Mouse (Mus musculus): Measurements from ENCODE around the gene Svbp. TPM values are rescaled to one million over a fixed set of nuclear protein-coding genes. Genes with fewer than 3 reads are reported as not detected.

The Svbp gene
- polyA plus RNA-seq, 1 experiment = 186 TPM

GRCm38 (mm10) chr4:119189864-119190263 lies 5.2 kb upstream of the Svbp start, which contains the start of gene Ermap:
Gene Ermap, minus strand, starts transcription at chr4:119190011.
- Histone ChIP-seq H3K36me3 (ENCODE audit: control insufficient read depth, insufficient read depth, low read length) (no peaks in the 10 kb centered on the region), H3K27ac (ENCODE audit: control insufficient read depth, insufficient read depth, low read depth, low read length) (no peak within 1 kb of the TSS), H3K4me1 (ENCODE audit: control insufficient read depth, insufficient read depth, low read length) (no peaks in the 10 kb centered on the region), H3K4me3 (ENCODE audit: control insufficient read depth, low read depth, low read length) (no peak within 1 kb of the TSS), H3K27me3 (ENCODE audit: control insufficient read depth, insufficient read depth, low read length) (no peaks in the 10 kb centered on the region)
- TF ChIP-seq CTCF (IDR thresholded peaks at IDR 0.05; ENCODE audit: control insufficient read depth, insufficient read depth, insufficient replicate concordance, low read depth, low read length) = no peak

GRCm38 (mm10) chr4:119190618-119191017 lies 4.5 kb upstream of the Svbp start:
- no peaks in the 10 kb centered on the region for H3K36me3 ChIP-seq (ENCODE audit: control insufficient read depth, insufficient read depth, low read length)
- no peaks in the 10 kb centered on the region for H3K27me3 ChIP-seq (ENCODE audit: control insufficient read depth, insufficient read depth, low read length)
- H3K4me1 ChIP-seq (ENCODE audit: control insufficient read depth, insufficient read depth, low read length) = peaks cover 2% of the 10 kb centered on the region; the same call in 1 of the 2 replicates
- no peak overlapping the region for H3K27ac ChIP-seq (ENCODE audit: control insufficient read depth, insufficient read depth, low read depth, low read length)
- TF ChIP-seq CTCF (IDR thresholded peaks at IDR 0.05; ENCODE audit: control insufficient read depth, insufficient read depth, insufficient replicate concordance, low read depth, low read length) (no peak), POLR2A (IDR thresholded peaks at IDR 0.05; ENCODE audit: control insufficient read depth, low read depth, low read length) (no peak)
- no peak overlapping the region for H3K4me3 ChIP-seq (ENCODE audit: control insufficient read depth, low read depth, low read length)

- Histone ChIP-seq H3K27ac (ENCODE audit: control insufficient read depth, insufficient read depth, low read depth, low read length) (no peak overlapping the region), H3K4me1 (ENCODE audit: control insufficient read depth, insufficient read depth, low read length) (peaks cover 6% of the 10 kb centered on the region), H3K27me3 (ENCODE audit: control insufficient read depth, insufficient read depth, low read length) (no peaks in the 10 kb centered on the region), H3K4me3 (ENCODE audit: control insufficient read depth, low read depth, low read length) (no peak overlapping the region), H3K36me3 (ENCODE audit: control insufficient read depth, insufficient read depth, low read length) (no peaks in the 10 kb centered on the region)
- no peak for TF ChIP-seq POLR2A (IDR thresholded peaks at IDR 0.05; ENCODE audit: control insufficient read depth, low read depth, low read length)
- no peak for TF ChIP-seq CTCF (IDR thresholded peaks at IDR 0.05; ENCODE audit: control insufficient read depth, insufficient read depth, insufficient replicate concordance, low read depth, low read length)
Measured at GRCm38 (mm10) chr4:119191273-119191672, 3.8 kb upstream of the Svbp start.

- Histone ChIP-seq H3K4me3 (ENCODE audit: control insufficient read depth, low read depth, low read length) (no peak overlapping the region), H3K4me1 (ENCODE audit: control insufficient read depth, insufficient read depth, low read length) (peaks cover 6% of the 10 kb centered on the region), H3K27me3 (ENCODE audit: control insufficient read depth, insufficient read depth, low read length) (no peaks in the 10 kb centered on the region), H3K36me3 (ENCODE audit: control insufficient read depth, insufficient read depth, low read length) (no peaks in the 10 kb centered on the region), H3K27ac (ENCODE audit: control insufficient read depth, insufficient read depth, low read depth, low read length) (no peak overlapping the region)
- TF ChIP-seq CTCF (IDR thresholded peaks at IDR 0.05; ENCODE audit: control insufficient read depth, insufficient read depth, insufficient replicate concordance, low read depth, low read length) (no peak), POLR2A (IDR thresholded peaks at IDR 0.05; ENCODE audit: control insufficient read depth, low read depth, low read length) (no peak)
Measured at GRCm38 (mm10) chr4:119192757-119193156, 2.3 kb upstream of the Svbp start.

- H3K27ac ChIP-seq (ENCODE audit: control insufficient read depth, insufficient read depth, low read depth, low read length) = 0 out of 2 replicates have a peak overlapping the region, but pooled peaks have one; percentile 36
- TF ChIP-seq POLR2A (IDR thresholded peaks at IDR 0.05; ENCODE audit: control insufficient read depth, low read depth, low read length) (no peak), CTCF (IDR thresholded peaks at IDR 0.05; ENCODE audit: control insufficient read depth, insufficient read depth, insufficient replicate concordance, low read depth, low read length) (no peak)
- H3K4me1 ChIP-seq (ENCODE audit: control insufficient read depth, insufficient read depth, low read length) = peaks cover 6% of the 10 kb centered on the region
- H3K27me3 ChIP-seq (ENCODE audit: control insufficient read depth, insufficient read depth, low read length) = no peaks in the 10 kb centered on the region
- peaks cover under 1% of the 10 kb centered on the region; the same call in 1 of the 2 replicates for H3K36me3 ChIP-seq (ENCODE audit: control insufficient read depth, insufficient read depth, low read length)
- peak overlapping the region; percentile 94 for H3K4me3 ChIP-seq (ENCODE audit: control insufficient read depth, low read depth, low read length)
Measured at GRCm38 (mm10) chr4:119195582-119196320, 645 bp downstream of the Svbp start.

GRCm38 (mm10) chr4:119198105-119198504 lies 3.0 kb downstream of the Svbp start:
- peaks cover 2% of the 10 kb centered on the region; the same call in 1 of the 2 replicates for H3K36me3 ChIP-seq (ENCODE audit: control insufficient read depth, insufficient read depth, low read length)
- TF ChIP-seq CTCF (IDR thresholded peaks at IDR 0.05; ENCODE audit: control insufficient read depth, insufficient read depth, insufficient replicate concordance, low read depth, low read length) = no peak
- no peak for TF ChIP-seq POLR2A (IDR thresholded peaks at IDR 0.05; ENCODE audit: control insufficient read depth, low read depth, low read length)
- no peaks in the 10 kb centered on the region for H3K27me3 ChIP-seq (ENCODE audit: control insufficient read depth, insufficient read depth, low read length)
- peaks cover 8% of the 10 kb centered on the region for H3K4me1 ChIP-seq (ENCODE audit: control insufficient read depth, insufficient read depth, low read length)
- no peak overlapping the region for H3K4me3 ChIP-seq (ENCODE audit: control insufficient read depth, low read depth, low read length)
- no peak overlapping the region for H3K27ac ChIP-seq (ENCODE audit: control insufficient read depth, insufficient read depth, low read depth, low read length)

GRCm38 (mm10) chr4:119204672-119205071 lies 9.6 kb downstream of the Svbp start:
- Histone ChIP-seq H3K4me3 (ENCODE audit: control insufficient read depth, low read depth, low read length) (no peak overlapping the region), H3K27ac (ENCODE audit: control insufficient read depth, insufficient read depth, low read depth, low read length) (no peak overlapping the region), H3K36me3 (ENCODE audit: control insufficient read depth, insufficient read depth, low read length) (peaks cover 2% of the 10 kb centered on the region; the same call in 1 of the 2 replicates), H3K27me3 (ENCODE audit: control insufficient read depth, insufficient read depth, low read length) (no peaks in the 10 kb centered on the region), H3K4me1 (ENCODE audit: control insufficient read depth, insufficient read depth, low read length) (peaks cover 2% of the 10 kb centered on the region; the same call in 1 of the 2 replicates)
- no peak for TF ChIP-seq POLR2A (IDR thresholded peaks at IDR 0.05; ENCODE audit: control insufficient read depth, low read depth, low read length)
- TF ChIP-seq CTCF (IDR thresholded peaks at IDR 0.05; ENCODE audit: control insufficient read depth, insufficient read depth, insufficient replicate concordance, low read depth, low read length) = peak; percentile 70; the same call in 1 of the 2 replicates
